Mouse (Mus musculus): ENCODE data around the gene Sec31a.

Gene Sec31a

GRCm38 (mm10) chr5:100408485-100408884, 7.5 kb downstream of the Sec31a start:
- no peak for DNase-seq

- no peak for DNase-seq
Measured at GRCm38 (mm10) chr5:100396753-100397152, 19.3 kb downstream of the Sec31a start.

GRCm38 (mm10) chr5:100393681-100394080, 22.4 kb downstream of the Sec31a start:
- DNase-seq = no peak

- DNase-seq = no peak
Measured at GRCm38 (mm10) chr5:100392436-100392955, 23.5 kb downstream of the Sec31a start.

GRCm38 (mm10) chr5:100383782-100384510, 32.1 kb downstream of the Sec31a start:
- DNase-seq = no peak

- no peak for DNase-seq
Measured at GRCm38 (mm10) chr5:100381094-100381493, 34.9 kb downstream of the Sec31a start.

- no peak for DNase-seq
Measured at GRCm38 (mm10) chr5:100380277-100380676, 35.8 kb downstream of the Sec31a start.

- DNase-seq = no peak
Measured at GRCm38 (mm10) chr5:100378981-100379380, 37.1 kb downstream of the Sec31a start.

GRCm38 (mm10) chr5:100378211-100378610, 37.8 kb downstream of the Sec31a start:
- no peak for DNase-seq

GRCm38 (mm10) chr5:100377376-100377775, 38.7 kb downstream of the Sec31a start:
- no peak for DNase-seq

GRCm38 (mm10) chr5:100374703-100375102, 41.3 kb downstream of the Sec31a start:
- no peak for DNase-seq

GRCm38 (mm10) chr5:100373952-100374351, 42.1 kb downstream of the Sec31a start:
- DNase-seq = peak; percentile 35

GRCm38 (mm10) chr5:100370919-100371318, 45.1 kb downstream of the Sec31a start:
- no peak for DNase-seq

GRCm38 (mm10) chr5:100369825-100370459, 46.1 kb downstream of the Sec31a start:
- peak; percentile 84 for DNase-seq

- DNase-seq = no peak
Measured at GRCm38 (mm10) chr5:100369093-100369492, 46.9 kb downstream of the Sec31a start.

GRCm38 (mm10) chr5:100368527-100368926, 47.5 kb downstream of the Sec31a start:
- no peak for DNase-seq

- no peak for DNase-seq
Measured at GRCm38 (mm10) chr5:100367051-100367450, 49.0 kb downstream of the Sec31a start.

GRCm38 (mm10) chr5:100360296-100360695, 55.7 kb downstream of the Sec31a start:
- DNase-seq = no peak

- DNase-seq = peak; percentile 28
Measured at GRCm38 (mm10) chr5:100358334-100358733, 57.7 kb downstream of the Sec31a start.

- DNase-seq = no peak
Measured at GRCm38 (mm10) chr5:100354644-100355043, 61.4 kb downstream of the Sec31a start.

- no peak for DNase-seq
Measured at GRCm38 (mm10) chr5:100352986-100353848, 62.8 kb downstream of the Sec31a start.

- no peak for DNase-seq
Measured at GRCm38 (mm10) chr5:100350907-100351456, 65.1 kb downstream of the Sec31a start.

Data from cerebellum, adult 9-11 months (tissue).